Mouse (Mus musculus): ENCODE results near the gene Treh.

DNA sequence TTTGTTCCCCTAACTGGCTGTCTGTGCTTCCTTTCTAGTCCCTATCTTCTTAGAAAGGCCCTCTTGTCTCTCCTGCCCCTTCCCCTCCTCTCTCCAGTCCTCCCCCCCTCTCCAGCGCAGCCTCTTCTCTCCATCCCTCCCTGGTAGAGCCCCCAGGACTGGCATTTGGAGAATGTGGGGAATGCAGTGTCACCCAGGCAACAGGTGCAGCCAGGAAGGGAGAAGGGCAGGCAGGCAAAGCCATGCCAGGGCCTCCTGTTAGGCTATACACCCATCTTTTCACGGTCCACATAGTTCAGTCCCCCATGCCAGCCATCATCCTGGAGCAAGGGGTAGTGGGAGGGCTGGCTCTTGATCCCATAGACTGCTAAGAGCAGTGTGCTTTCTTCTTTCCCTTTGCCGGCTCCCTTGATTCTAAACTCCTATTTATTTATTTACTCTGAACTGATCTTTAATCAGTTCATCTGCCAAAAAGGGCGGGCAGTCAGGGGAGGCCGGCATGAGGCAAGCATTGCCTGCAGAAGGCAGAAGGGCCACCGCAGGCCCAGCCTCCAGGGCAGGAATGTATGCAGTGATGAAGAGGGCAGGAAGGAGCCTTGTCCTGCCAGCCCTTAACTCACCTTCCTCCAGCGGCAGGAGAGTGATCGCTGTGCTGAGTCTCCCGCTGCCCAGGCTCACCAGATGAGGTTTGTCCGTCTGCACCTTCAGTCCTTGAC, 53.6 kb downstream of the Treh start:
- TF ChIP-seq POLR2A (IDR thresholded peaks at IDR 0.05; ENCODE audit: borderline replicate concordance, control insufficient read depth, low read depth, low read length), result no peak
- no peak for TF ChIP-seq CTCF (IDR thresholded peaks at IDR 0.05; ENCODE audit: control insufficient read depth, insufficient read depth, low read length)
